Mouse (Mus musculus) olfactory bulb, adult 2 months (tissue): Measurements from ENCODE around the gene Dync1i1.

Experiments
- CTCF ChIP-seq: fragments of 200-500 bp; IDR thresholded peaks from 2 replicates; pipeline ENCODE4 v1.5.1; 2012; ENCODE audit warnings: low read depth, mild to moderate bottlenecking, low read length, moderate library complexity; ENCODE audit not compliant: insufficient read depth
- POLR2A ChIP-seq: fragments of 200-500 bp; IDR thresholded peaks from 2 replicates; pipeline ENCODE4 v1.6.1; 2012; ENCODE audit warnings: mild to moderate bottlenecking, low read depth, low read length, moderate library complexity; ENCODE audit not compliant: insufficient read depth

DNA sequence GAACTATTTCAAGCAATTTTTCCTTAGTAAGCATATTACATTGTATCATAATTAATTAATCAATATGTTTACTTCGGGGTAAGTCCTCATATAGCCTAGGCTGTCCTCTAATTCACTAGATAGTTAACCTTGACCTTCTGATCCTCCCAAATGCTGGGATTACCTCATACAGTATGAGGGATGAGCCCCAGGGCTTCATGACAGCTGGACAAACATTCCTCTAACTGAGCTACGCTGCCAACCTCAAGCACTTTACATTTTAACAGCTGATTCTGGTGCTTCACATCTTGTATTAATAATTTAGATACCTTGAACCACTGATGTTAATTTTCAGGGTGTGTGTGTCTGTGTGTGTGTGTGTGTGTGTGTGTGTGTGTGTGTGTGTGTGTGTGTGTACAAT is 6.5 kb upstream of the Dync1i1 start:
- TF ChIP-seq CTCF (no peak), POLR2A (no peak)
